Comparison of ENCODE assay signal across 8 mouse cellular contexts in the genomic region with DNA sequence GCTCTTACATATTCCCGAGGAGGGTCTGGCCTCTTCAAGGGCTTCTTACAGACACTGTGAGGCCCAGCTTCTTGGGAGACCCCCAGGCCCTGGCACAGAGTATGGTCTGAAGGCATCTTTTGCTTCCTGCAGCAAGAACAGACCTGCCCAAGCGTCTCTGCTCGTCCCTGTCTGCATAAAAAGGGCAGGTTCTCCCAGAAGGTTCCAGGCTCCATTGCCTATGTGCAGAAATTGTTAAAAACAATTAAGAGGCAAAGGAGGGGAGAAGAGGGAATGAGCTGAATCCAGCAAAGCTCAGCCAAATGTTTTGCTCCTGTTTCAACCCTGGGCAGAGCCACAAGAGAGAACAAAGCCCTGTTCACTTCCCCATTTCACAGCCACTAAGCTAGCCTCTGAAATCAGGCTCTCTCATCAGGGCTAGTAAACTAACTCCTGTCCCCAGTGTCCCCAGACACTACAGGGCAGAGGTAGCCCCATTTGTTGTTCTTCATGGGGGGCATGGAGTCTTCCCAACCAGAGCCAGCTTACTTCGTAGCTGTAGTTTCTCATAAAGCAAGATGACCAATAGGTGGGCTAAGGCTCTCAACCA. TPM values are rescaled to one million over a fixed set of nuclear protein-coding genes. Genes with fewer than 3 reads are reported as not detected.
A peak's percentile ranks its signal among the peaks of the same experiment; 100 is the strongest.
DNase-seq lines count a peak whose midpoint lies in the region; ATAC-seq and TF ChIP-seq lines count a peak whose summit lies in the region.

No protein-coding gene starts in this region.

- no peak for TF ChIP-seq CTCF in cerebellum, adult 2 months (IDR thresholded peaks at IDR 0.05; ENCODE audit: borderline replicate concordance, insufficient read depth, low read depth, low read length)

- H3K36me3 ChIP-seq in heart, embryonic 11.5 days (ENCODE audit: control insufficient read depth, insufficient read depth, low read length), result no peaks in the 10 kb centered on the region
- H3K36me3 ChIP-seq in liver, embryonic 15.5 days (replicated peaks), result no peaks in the 10 kb centered on the region
- H3K36me3 ChIP-seq in stomach, embryonic 15.5 days, result no peaks in the 10 kb centered on the region

- ATAC-seq in heart, embryonic 11.5 days (replicated peaks; ENCODE audit: insufficient number of reproducible peaks, low FRiP score, low TSS enrichment), result no peak
- no peak for ATAC-seq in liver, embryonic 15.5 days (ENCODE audit: insufficient read depth)
- peak; percentile 1; the same call in 1 of the 2 replicates for ATAC-seq in stomach, embryonic 15.5 days (ENCODE audit: insufficient read depth, low FRiP score, low read depth)

- peak overlapping the region; percentile 66 for H3K4me2 ChIP-seq in heart, embryonic 11.5 days
- peak overlapping the region; percentile 60 for H3K4me2 ChIP-seq in liver, embryonic 15.5 days
- H3K4me2 ChIP-seq in stomach, embryonic 15.5 days, result peak overlapping the region; percentile 58

- H3K4me1 ChIP-seq in cerebellum, adult 2 months (ENCODE audit: control insufficient read depth, insufficient read depth, low read length), result peaks cover 13% of the 10 kb centered on the region
- H3K4me1 ChIP-seq in heart, embryonic 11.5 days (ENCODE audit: control insufficient read depth, insufficient read depth, low read length), result peaks cover 21% of the 10 kb centered on the region
- peaks cover 40% of the 10 kb centered on the region for H3K4me1 ChIP-seq in liver, embryonic 15.5 days (replicated peaks)
- H3K4me1 ChIP-seq in stomach, embryonic 15.5 days, result peaks cover 27% of the 10 kb centered on the region

- H3K9ac ChIP-seq in heart, embryonic 11.5 days (ENCODE audit: low read depth, low read length), result peak overlapping the region; percentile 57
- 0 out of 2 replicates have a peak overlapping the region, but pooled peaks have one; percentile 13 for H3K9ac ChIP-seq in liver, embryonic 15.5 days
- no peak overlapping the region for H3K9ac ChIP-seq in stomach, embryonic 15.5 days

- H3K4me3 ChIP-seq in cerebellum, adult 2 months (replicated peaks; ENCODE audit: insufficient read depth, low read depth, low read length), result no peak overlapping the region
- no peak overlapping the region for H3K4me3 ChIP-seq in heart, embryonic 11.5 days (ENCODE audit: low read depth, low read length)
- peak overlapping the region; percentile 27; the same call in 1 of the 2 replicates for H3K4me3 ChIP-seq in liver, embryonic 15.5 days (replicated peaks)
- H3K4me3 ChIP-seq in stomach, embryonic 15.5 days (replicated peaks), result peak overlapping the region; percentile 25; the same call in 1 of the 2 replicates

- no peak for DNase-seq in cerebellum, adult 2 months
- no peak for DNase-seq in cerebellum, adult 11-12 months
- DNase-seq in MEL-GATA-1-ER (ENCODE audit: extremely low read depth, low read depth), result peak; percentile 75
- DNase-seq in embryo, embryonic 10 days (ENCODE audit: low spot score), result no peak
- DNase-seq in thymus, postnatal 36 days, result no peak

- TF ChIP-seq POLR2A in cerebellum, adult 2 months (IDR thresholded peaks at IDR 0.05; ENCODE audit: borderline replicate concordance, insufficient read depth, low read length), result no peak

- H3K27ac ChIP-seq in cerebellum, adult 2 months (ENCODE audit: insufficient read depth, low read length), result peak overlapping the region; percentile 16; the same call in 1 of the 2 replicates
- peak overlapping the region; percentile 89 for H3K27ac ChIP-seq in heart, embryonic 11.5 days (ENCODE audit: low read depth, low read length)
- peak overlapping the region; percentile 78 for H3K27ac ChIP-seq in liver, embryonic 15.5 days (replicated peaks)
- peak overlapping the region; percentile 97 for H3K27ac ChIP-seq in stomach, embryonic 15.5 days

- no peaks in the 10 kb centered on the region for H3K27me3 ChIP-seq in cerebellum, adult 2 months (ENCODE audit: control insufficient read depth, insufficient read depth, low read length)
- no peaks in the 10 kb centered on the region for H3K27me3 ChIP-seq in heart, embryonic 11.5 days (ENCODE audit: control insufficient read depth, insufficient read depth, low read length)
- H3K27me3 ChIP-seq in liver, embryonic 15.5 days, result no peaks in the 10 kb centered on the region
- H3K27me3 ChIP-seq in stomach, embryonic 15.5 days (replicated peaks), result no peaks in the 10 kb centered on the region

- 79% methylated on average over 4 of the region's 4 CpGs for WGBS in cerebellum, adult 2 months
- whole genome bisulfite sequencing in heart, embryonic 11.5 days (ENCODE audit: insufficient replicate concordance), result 37% methylated on average over 4 of the region's 4 CpGs
- WGBS in liver, embryonic 15.5 days (ENCODE audit: insufficient replicate concordance), result 21% methylated on average over 4 of the region's 4 CpGs
- WGBS in stomach, embryonic 15.5 days, result 43% methylated on average over 4 of the region's 4 CpGs

- no peaks in the 10 kb centered on the region for H3K9me3 ChIP-seq in heart, embryonic 11.5 days (replicated peaks; ENCODE audit: control insufficient read depth, low read length)
- H3K9me3 ChIP-seq in liver, embryonic 15.5 days (replicated peaks), result no peaks in the 10 kb centered on the region
- no peaks in the 10 kb centered on the region for H3K9me3 ChIP-seq in stomach, embryonic 15.5 days

RNA-seq across cellular contexts. Expression of a gene that starts 44.4 kb away (rescaled TPM):
- polyA plus RNA-seq in cerebellum, adult 2 months (2012; rRNA removed), result 29.4 and 30.0 TPM in 2 replicates
- 22.8 and 25.3 TPM in 2 replicates for polyA plus RNA-seq in heart, embryonic 11.5 days (2014; fragmentation: Nextera tagmentation; extraction: Ambion mirVana)
- 11.4 and 12.8 TPM in 2 replicates for polyA plus RNA-seq in liver, embryonic 15.5 days (2015; fragmentation: Nextera tagmentation; extraction: Ambion mirVana)
- 27.5 and 29.7 TPM in 2 replicates for polyA plus RNA-seq in stomach, embryonic 15.5 days (2015; fragmentation: Nextera tagmentation; extraction: Ambion mirVana)

Comparison
In these comparisons a context has a peak if more than half of its experiments do, and no peak if none do; other contexts are left out.
1. H3K27ac ChIP-seq: peak in every context shown above with its lines; median percentile 97 in stomach, embryonic 15.5 days; 89 in heart, embryonic 11.5 days; 78 in liver, embryonic 15.5 days; 16 in cerebellum, adult 2 months.
2. H3K4me3 ChIP-seq: peak in liver, embryonic 15.5 days (single experiment) and stomach, embryonic 15.5 days (single experiment); none in cerebellum, adult 2 months (single experiment) and heart, embryonic 11.5 days (single experiment).
3. Peak in every context shown above with its lines, with median percentiles within 50 percentile points of each other: H3K4me2 ChIP-seq.